In genomic region chr6:89330957-89331356, GRCm38 (mm10) we compare ENCODE assay signal across 18 mouse cellular contexts.
"Had no signal": no experiment of that assay in that cellular context is flagged by ENCODE, and none has a peak within 500 bp of the region (broad histone marks: within the 10 kb centered on the region; RNA-seq: fewer than 3 reads in every experiment).

No protein-coding gene starts in this region.

- ATAC-seq: midbrain, embryonic 16.5 days had no signal

- H3K4me3 ChIP-seq: midbrain, embryonic 10.5 days; midbrain, embryonic 12.5 days; myocyte; neural tube, embryonic 13.5 days; neural tube, embryonic 15.5 days had no signal

- DNase-seq: lung, embryonic 14.5 days; lung, postnatal 10 days; lung, postnatal 4 days; midbrain, embryonic 14.5 days; retina, postnatal 1 day; right cerebral cortex, adult 18-20 months; right cerebral cortex, postnatal 25 days; right cerebral cortex, postnatal 4 days; spleen, adult 18-20 months; thymus, adult 18-20 months; thymus, postnatal 14 days; thymus, postnatal 36 days had no signal

- H3K27ac ChIP-seq: midbrain, embryonic 10.5 days; midbrain, embryonic 12.5 days; neural tube, embryonic 13.5 days; neural tube, embryonic 15.5 days had no signal

- H3K27me3 ChIP-seq: midbrain, embryonic 12.5 days; neural tube, embryonic 13.5 days; neural tube, embryonic 15.5 days had no signal
